Comparison of ENCODE assay signal across 7 mouse cellular contexts in the genomic region with DNA sequence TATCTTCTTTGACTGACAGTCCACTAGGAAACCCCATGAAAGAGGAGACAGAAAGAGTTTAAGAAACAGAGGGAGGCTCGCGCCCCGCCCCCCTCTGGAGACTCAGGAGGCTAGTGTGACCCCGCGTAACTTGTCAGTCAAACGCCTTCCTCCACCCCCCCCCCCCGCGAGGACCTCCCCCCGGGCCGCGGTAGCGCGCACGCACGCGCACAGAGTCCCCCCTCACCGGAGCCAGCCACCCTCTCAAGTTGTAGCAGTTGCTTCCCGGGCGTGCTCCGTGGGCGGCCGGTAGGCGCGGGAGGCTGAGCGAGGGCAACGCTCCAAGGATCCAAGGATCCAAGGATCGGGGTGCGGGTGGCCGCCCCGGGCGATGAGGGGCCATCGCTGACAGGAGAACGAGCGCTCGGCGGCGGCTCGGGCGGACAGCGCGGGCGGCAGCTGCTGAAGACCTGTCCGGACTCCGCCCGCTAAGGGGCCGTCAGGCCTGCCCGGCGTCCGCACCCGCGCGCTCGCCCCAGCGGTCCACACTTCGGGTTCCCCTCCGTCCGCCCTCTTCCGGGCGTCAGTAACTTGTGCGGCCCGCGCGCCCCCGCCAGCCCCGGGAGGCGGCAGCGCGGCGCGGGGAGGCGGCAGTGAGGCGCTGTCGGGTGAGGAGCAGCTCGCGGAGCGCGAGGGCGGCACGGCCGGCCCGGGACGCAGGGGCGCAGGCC.
DNase-seq lines count a peak whose midpoint lies in the region; ATAC-seq lines count a peak whose summit lies in the region.
"Not testable (repeated sequence)": the region's sequence is repeated elsewhere in the genome, so short reads cannot be mapped to it uniquely, and the experiment has no call there.

No protein-coding gene starts in this region.

- not testable (repeated sequence) for H3K4me1 ChIP-seq in forebrain, embryonic 14.5 days (ENCODE audit: control insufficient read depth, insufficient read depth, low read length); kidney, embryonic 15.5 days; liver, embryonic 15.5 days (replicated peaks); midbrain, embryonic 16.5 days (ENCODE audit: control insufficient read depth, insufficient read depth, low read length); stomach, embryonic 16.5 days (ENCODE audit: control insufficient read depth, insufficient read depth, low read length)

- 4% methylated on average over 49 of the region's 83 CpGs for WGBS in forebrain, embryonic 14.5 days
- WGBS in kidney, embryonic 15.5 days, result 1% methylated on average over 53 of the region's 83 CpGs
- 3% methylated on average over 44 of the region's 83 CpGs for WGBS in liver, embryonic 15.5 days (ENCODE audit: insufficient replicate concordance)
- WGBS in midbrain, embryonic 16.5 days, result 2% methylated on average over 50 of the region's 83 CpGs
- WGBS in stomach, embryonic 16.5 days, result 2% methylated on average over 44 of the region's 83 CpGs

- H3K27me3 ChIP-seq in forebrain, embryonic 14.5 days (replicated peaks; ENCODE audit: control insufficient read depth, insufficient read depth, low read length); kidney, embryonic 15.5 days; liver, embryonic 15.5 days; midbrain, embryonic 16.5 days (ENCODE audit: control insufficient read depth, insufficient read depth, low read depth, low read length); stomach, embryonic 16.5 days (ENCODE audit: control insufficient read depth, insufficient read depth, low read length): not testable (repeated sequence)

- peak overlapping the region; percentile 28 for H3K4me2 ChIP-seq in forebrain, embryonic 14.5 days (ENCODE audit: low read length)
- H3K4me2 ChIP-seq in kidney, embryonic 15.5 days, result peak overlapping the region; percentile 60
- peak overlapping the region; percentile 45 for H3K4me2 ChIP-seq in liver, embryonic 15.5 days
- peak overlapping the region; percentile 37 for H3K4me2 ChIP-seq in midbrain, embryonic 16.5 days (ENCODE audit: low read length)
- H3K4me2 ChIP-seq in stomach, embryonic 16.5 days (ENCODE audit: low read depth, low read length), result peak overlapping the region; percentile 45

- not testable (repeated sequence) for H3K9ac ChIP-seq in forebrain, embryonic 14.5 days (ENCODE audit: low read length); kidney, embryonic 15.5 days; liver, embryonic 15.5 days; midbrain, embryonic 16.5 days (ENCODE audit: low read depth, low read length); stomach, embryonic 16.5 days (ENCODE audit: low read length)

- ATAC-seq in forebrain, embryonic 14.5 days, result peak; percentile 72
- peak; percentile 100 for ATAC-seq in kidney, embryonic 15.5 days (replicated peaks; ENCODE audit: low FRiP score)
- ATAC-seq in liver, embryonic 15.5 days (ENCODE audit: insufficient read depth), result peak; percentile 81
- ATAC-seq in midbrain, embryonic 16.5 days, result peak; percentile 82
- ATAC-seq in stomach, embryonic 16.5 days (ENCODE audit: insufficient read depth, low FRiP score), result peak; percentile 82

- H3K27ac ChIP-seq in forebrain, embryonic 14.5 days (ENCODE audit: low read depth, low read length); kidney, embryonic 15.5 days; liver, embryonic 15.5 days (replicated peaks); midbrain, embryonic 16.5 days (ENCODE audit: low read length); stomach, embryonic 16.5 days (ENCODE audit: low read length): not testable (repeated sequence)

- intact Hi-C loops in heart, postnatal 14 days (cut with DNase I), result not testable (repeated sequence)

- peak; percentile 2 to 7 for DNase-seq in adrenal gland, postnatal 36 days
- peak; percentile 0 for DNase-seq in forebrain, embryonic 14.5 days (ENCODE audit: low spot score)
- DNase-seq in heart, postnatal 14 days, result peak; percentile 0 to 1

- H3K36me3 ChIP-seq in forebrain, embryonic 14.5 days (ENCODE audit: control insufficient read depth, insufficient read depth, low read length); kidney, embryonic 15.5 days; liver, embryonic 15.5 days (replicated peaks); midbrain, embryonic 16.5 days (ENCODE audit: control insufficient read depth, insufficient read depth, low read length); stomach, embryonic 16.5 days (ENCODE audit: control insufficient read depth, insufficient read depth, low read length): not testable (repeated sequence)

- H3K9me3 ChIP-seq in forebrain, embryonic 14.5 days (replicated peaks; ENCODE audit: control insufficient read depth, low read length); kidney, embryonic 15.5 days (replicated peaks); liver, embryonic 15.5 days (replicated peaks); midbrain, embryonic 16.5 days (replicated peaks; ENCODE audit: control insufficient read depth, low read length, poor library complexity, severe bottlenecking); stomach, embryonic 16.5 days (replicated peaks; ENCODE audit: control insufficient read depth, low read length): not testable (repeated sequence)

- 0 out of 2 replicates have a peak overlapping the region, but pooled peaks have one; percentile 13 for H3K4me3 ChIP-seq in forebrain, embryonic 14.5 days (ENCODE audit: low read depth, low read length)
- H3K4me3 ChIP-seq in kidney, embryonic 15.5 days (replicated peaks), result peak overlapping the region; percentile 41
- peak overlapping the region; percentile 21 for H3K4me3 ChIP-seq in liver, embryonic 15.5 days (replicated peaks)
- H3K4me3 ChIP-seq in midbrain, embryonic 16.5 days (ENCODE audit: low read depth, low read length), result peak overlapping the region; percentile 33
- peak overlapping the region; percentile 28 for H3K4me3 ChIP-seq in stomach, embryonic 16.5 days (replicated peaks; ENCODE audit: low read length)
